Mouse (Mus musculus) myocyte (in vitro differentiated cells): ENCODE measurements at regions not wholly inside any gene's neighbourhood (a gene's known extent, or its start where the extent isn't known, plus 50 kb on each side); places are given as distances from the start of the nearest gene placed in this dataset.
A peak's percentile ranks its signal among the peaks of the same experiment; 100 is the strongest.

Experiments
- H3K27me3 ChIP-seq: one replicate; pipeline ENCODE4 v1.6.1; 2011; ENCODE audit not compliant: control insufficient read depth, insufficient read depth, insufficient read length
- H3K36me3 ChIP-seq: one replicate; pipeline ENCODE4 v1.6.1; 2011; ENCODE audit not compliant: control insufficient read depth, insufficient read depth
- H3K4me2 ChIP-seq: one replicate; pipeline ENCODE4 v1.6.1; 2011; ENCODE audit warnings: low read depth, control low read depth
- H3K4me3 ChIP-seq: one replicate; pipeline ENCODE4 v1.5.1; 2011; ENCODE audit warnings: mild to moderate bottlenecking, control low read depth, moderate library complexity
- H3K79me2 ChIP-seq: one replicate; pipeline ENCODE4 v1.6.1; 2011; ENCODE audit not compliant: control insufficient read depth, insufficient read depth
- H3ac ChIP-seq: one replicate; pipeline ENCODE4 v1.6.1; 2011; ENCODE audit not compliant: control insufficient read depth, insufficient read length
- CEBPB ChIP-seq: IDR thresholded peaks from 2 replicates; pipeline ENCODE4 v1.6.1; 2011; ENCODE audit warnings: mild to moderate bottlenecking, moderate library complexity; ENCODE audit not compliant: poor library complexity, insufficient read depth, severe bottlenecking
- E2F4 ChIP-seq: IDR thresholded peaks from one replicate; pipeline ENCODE4 v1.6.1; 2011; ENCODE audit warnings: mild to moderate bottlenecking, control low read depth, moderate library complexity; ENCODE audit not compliant: insufficient read depth
- MAX ChIP-seq: IDR thresholded peaks from one replicate; pipeline ENCODE4 v1.6.1; 2011; ENCODE audit warnings: low read depth, mild to moderate bottlenecking, control low read depth
- MYOD1 ChIP-seq, 3 experiments: IDR thresholded peaks; one replicate each; pipeline ENCODE4 v1.6.1; 2011; ENCODE audit warnings: control low read depth in 2 of 3, low read depth in 2 of 3, mild to moderate bottlenecking in 2 of 3, moderate library complexity in 1 of 3; ENCODE audit not compliant: insufficient read length in 2 of 3, control insufficient read depth in 1 of 3
- MYOG ChIP-seq, 3 experiments: IDR thresholded peaks; one replicate each; pipeline ENCODE4 v1.6.1; 2011; ENCODE audit warnings: control low read depth in 2 of 3, low read depth in 2 of 3, mild to moderate bottlenecking in 2 of 3; ENCODE audit not compliant: insufficient read length in 2 of 3, control insufficient read depth in 1 of 3, insufficient read depth in 1 of 3
- POLR2A ChIP-seq: IDR thresholded peaks from one replicate; pipeline ENCODE4 v1.6.1; 2011; ENCODE audit warnings: low read depth, mild to moderate bottlenecking, control low read depth, moderate library complexity; ENCODE audit not compliant: insufficient read length
- POLR2AphosphoS2 ChIP-seq: IDR thresholded peaks from one replicate; pipeline ENCODE4 v1.6.1; 2011; ENCODE audit warnings: low read depth, control low read depth; ENCODE audit not compliant: insufficient read length
- REST ChIP-seq: IDR thresholded peaks from one replicate; pipeline ENCODE4 v1.6.1; 2011; ENCODE audit warnings: mild to moderate bottlenecking, control low read depth, moderate library complexity; ENCODE audit not compliant: insufficient read depth, insufficient read length
- SRF ChIP-seq: IDR thresholded peaks from one replicate; pipeline ENCODE4 v1.6.1; 2011; ENCODE audit warnings: low read depth; ENCODE audit not compliant: control insufficient read depth, insufficient read length
- TCF12 ChIP-seq: IDR thresholded peaks from one replicate; pipeline ENCODE4 v1.6.1; 2011; ENCODE audit warnings: mild to moderate bottlenecking, control low read depth; ENCODE audit not compliant: poor library complexity, insufficient read depth, severe bottlenecking
- TCF3 ChIP-seq: IDR thresholded peaks from one replicate; pipeline ENCODE4 v1.6.1; 2011; ENCODE audit warnings: low read depth, control low read depth; ENCODE audit not compliant: insufficient read length
- USF1 ChIP-seq: IDR thresholded peaks from one replicate; pipeline ENCODE4 v1.6.1; 2011; ENCODE audit warnings: low read depth, mild to moderate bottlenecking, control low read depth, moderate library complexity

DNA sequence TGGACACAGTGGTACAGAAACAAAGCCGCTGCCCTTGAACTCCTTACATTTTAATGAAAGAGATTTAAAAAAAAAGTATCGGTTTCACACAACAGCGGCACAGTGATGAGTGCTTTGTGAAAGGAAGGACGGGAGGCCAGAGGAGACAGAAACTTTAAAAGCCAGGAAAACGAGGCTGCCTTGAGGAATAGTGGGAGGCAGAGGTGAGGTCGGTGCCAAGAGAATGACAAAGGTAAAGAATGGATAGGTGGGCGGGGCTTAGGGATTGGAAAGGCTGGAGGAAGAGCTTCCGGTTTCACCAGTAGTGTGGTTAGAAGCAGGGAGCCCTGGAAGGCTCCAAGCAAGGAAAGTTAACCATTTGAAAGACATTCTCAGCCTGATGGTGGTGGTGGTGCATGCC is 88.0 kb upstream of the Arhgap32 start:
- H3K79me2 ChIP-seq = no peaks in the 10 kb centered on the region
- H3ac ChIP-seq = no peak overlapping the region
- no peaks in the 10 kb centered on the region for H3K36me3 ChIP-seq
- no peak overlapping the region for H3K4me2 ChIP-seq
- no peaks in the 10 kb centered on the region for H3K27me3 ChIP-seq
- TF ChIP-seq TCF12 (no peak), TCF3 (no peak), E2F4 (no peak), SRF (no peak), POLR2AphosphoS2 (no peak), USF1 (no peak)
- H3K4me3 ChIP-seq = no peak overlapping the region

DNA sequence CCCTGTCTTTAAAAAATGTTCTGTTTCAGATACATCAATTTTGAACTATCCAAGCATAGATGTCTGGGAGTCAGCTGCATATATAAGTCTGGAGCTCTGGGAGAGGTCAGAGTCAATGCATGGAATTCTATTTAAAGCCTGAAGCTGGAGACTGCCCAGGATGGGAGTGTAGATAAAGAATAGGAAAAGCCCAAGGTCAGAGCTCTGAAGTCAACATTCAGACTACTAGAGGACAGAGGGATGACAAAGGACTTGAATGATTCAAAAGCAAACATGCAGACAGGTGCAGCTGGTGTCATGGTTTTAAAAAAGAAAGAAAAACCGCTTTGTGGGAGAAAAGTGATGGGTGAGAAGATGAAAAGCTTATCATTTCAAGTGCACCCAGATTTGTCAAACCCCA is 86.9 kb upstream of the Arhgap32 start:
- Histone ChIP-seq H3ac (no peak overlapping the region), H3K36me3 (no peaks in the 10 kb centered on the region), H3K79me2 (no peaks in the 10 kb centered on the region), H3K4me3 (no peak overlapping the region), H3K27me3 (no peaks in the 10 kb centered on the region), H3K4me2 (no peak overlapping the region)
- TF ChIP-seq MYOG (IDR thresholded peaks at IDR 0.05; ENCODE audit: control insufficient read depth in 1 of 3, insufficient read depth in 1 of 3, insufficient read length in 2 of 3, low read depth in 2 of 3) = no peak
- no peak for TF ChIP-seq MYOD1 (IDR thresholded peaks at IDR 0.05; ENCODE audit: control insufficient read depth in 1 of 3, insufficient read length in 2 of 3, low read depth in 2 of 3)
- no peak for TF ChIP-seq POLR2AphosphoS2
- no peak for TF ChIP-seq E2F4
- TF ChIP-seq REST = no peak

DNA sequence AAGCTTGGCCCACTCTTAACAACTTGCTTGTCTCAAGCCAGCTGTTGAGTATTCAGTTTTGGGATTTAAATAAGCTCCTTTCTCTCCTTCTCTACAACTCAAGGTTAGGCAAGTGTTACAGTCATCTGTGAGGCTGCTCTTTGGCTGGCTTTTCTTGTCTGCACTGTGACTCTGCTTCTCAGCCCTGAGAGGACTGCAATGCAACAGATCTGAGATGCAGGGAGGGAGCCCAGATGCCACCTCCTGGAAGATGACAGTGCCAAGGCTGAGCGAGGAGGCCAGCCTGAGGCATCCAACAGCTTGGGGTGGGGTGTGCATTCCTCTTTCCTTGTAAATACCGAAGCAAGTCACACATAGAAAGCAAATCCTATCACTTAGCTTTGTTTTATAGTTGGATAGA is 86.2 kb upstream of the Arhgap32 start:
- Histone ChIP-seq H3K4me3 (no peak overlapping the region), H3K4me2 (no peak overlapping the region), H3K27me3 (no peaks in the 10 kb centered on the region), H3K36me3 (no peaks in the 10 kb centered on the region), H3ac (no peak overlapping the region), H3K79me2 (peaks cover 4% of the 10 kb centered on the region)
- no peak for TF ChIP-seq POLR2A
- TF ChIP-seq E2F4 = no peak
- TF ChIP-seq MAX = no peak
- no peak for TF ChIP-seq TCF12
- TF ChIP-seq POLR2AphosphoS2 = no peak
- TF ChIP-seq SRF = no peak
- TF ChIP-seq USF1 = no peak
- TF ChIP-seq CEBPB = no peak
- no peak for TF ChIP-seq REST
- TF ChIP-seq MYOG (IDR thresholded peaks at IDR 0.05; ENCODE audit: control insufficient read depth in 1 of 3, insufficient read depth in 1 of 3, insufficient read length in 2 of 3, low read depth in 2 of 3) = no peak
- TF ChIP-seq TCF3 = no peak
- no peak for TF ChIP-seq MYOD1 (IDR thresholded peaks at IDR 0.05; ENCODE audit: control insufficient read depth in 1 of 3, insufficient read length in 2 of 3, low read depth in 2 of 3)

DNA sequence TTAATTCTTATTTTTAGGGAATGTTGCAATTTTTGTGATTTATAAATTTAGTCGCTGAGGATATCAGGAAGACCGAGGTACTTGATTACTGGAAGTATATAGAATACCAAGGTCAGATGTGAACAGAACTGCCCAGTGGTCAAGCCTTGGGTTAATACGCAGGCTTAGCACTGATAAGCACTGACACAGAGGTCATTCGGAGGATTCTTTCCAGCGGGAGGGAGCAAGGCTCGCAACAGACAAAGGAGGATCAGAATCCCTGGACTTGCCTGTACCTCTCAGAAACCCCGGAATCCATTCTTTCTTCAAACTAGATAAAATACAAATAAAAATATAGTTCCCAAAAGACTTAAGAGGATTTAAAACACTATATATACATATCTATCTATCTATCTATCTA is 85.7 kb upstream of the Arhgap32 start:
- Histone ChIP-seq H3ac (no peak overlapping the region), H3K4me2 (no peak overlapping the region), H3K36me3 (no peaks in the 10 kb centered on the region), H3K4me3 (no peak overlapping the region), H3K79me2 (peaks cover 4% of the 10 kb centered on the region), H3K27me3 (no peaks in the 10 kb centered on the region)
- TF ChIP-seq POLR2AphosphoS2 (no peak), USF1 (no peak), MYOG (IDR thresholded peaks at IDR 0.05; ENCODE audit: control insufficient read depth in 1 of 3, insufficient read depth in 1 of 3, insufficient read length in 2 of 3, low read depth in 2 of 3) (no peak), POLR2A (no peak), REST (no peak), SRF (no peak), CEBPB (no peak), MYOD1 (IDR thresholded peaks at IDR 0.05; ENCODE audit: control insufficient read depth in 1 of 3, insufficient read length in 2 of 3, low read depth in 2 of 3) (no peak)

DNA sequence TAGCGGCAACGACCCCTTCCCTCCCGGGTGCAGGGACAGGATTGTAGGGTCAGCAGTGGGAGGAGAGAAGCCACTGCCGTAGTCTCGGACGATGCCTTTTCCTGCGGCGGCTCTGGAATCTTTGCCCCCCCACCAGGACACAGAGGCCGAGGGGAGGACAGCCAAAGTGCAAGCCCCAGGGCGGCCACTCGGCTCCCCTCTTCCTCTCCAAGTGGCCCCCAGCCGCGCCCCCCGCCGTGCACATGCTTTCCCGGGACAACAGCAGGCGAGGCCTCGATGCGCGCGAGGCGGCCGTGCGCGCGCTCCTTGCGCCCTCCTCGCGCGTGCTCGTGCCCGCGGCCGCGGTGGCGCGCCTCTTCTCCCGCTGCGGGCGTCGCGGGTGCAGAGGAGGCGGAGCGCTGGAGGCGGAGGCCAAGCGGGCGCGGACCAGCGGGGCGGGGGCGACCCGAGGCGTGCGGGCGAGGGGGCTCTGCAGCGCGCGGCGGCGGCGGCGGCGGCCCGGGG is 83.9 kb upstream of the Arhgap32 start:
- peak overlapping the region; percentile 17 for H3K4me3 ChIP-seq
- H3K36me3 ChIP-seq = no peaks in the 10 kb centered on the region
- TF ChIP-seq USF1 (no peak), POLR2A (peak; percentile 59), MYOG (IDR thresholded peaks at IDR 0.05; ENCODE audit: control insufficient read depth in 1 of 3, insufficient read depth in 1 of 3, insufficient read length in 2 of 3, low read depth in 2 of 3) (peak in 1 of 3 experiments; percentile 24)
- peak overlapping the region; percentile 72 for H3ac ChIP-seq
- peaks cover 9% of the 10 kb centered on the region for H3K79me2 ChIP-seq
- peak overlapping the region; percentile 55 for H3K4me2 ChIP-seq
- H3K27me3 ChIP-seq = no peaks in the 10 kb centered on the region
